Mouse (Mus musculus) MEL (cell line): ENCODE results near the gene Fam228b. TPM values are rescaled to one million over a fixed set of nuclear protein-coding genes. Genes with fewer than 3 reads are reported as not detected.

Experiments used
- DNase-seq: peaks from one replicate; pipeline ENCODE4 v3.0.0; 2011; ENCODE audit warnings: low read depth, low spot score
- H3K27ac ChIP-seq: 2 replicates; pipeline ENCODE4 v1.5.1; 2012; ENCODE audit warnings: low read depth, mild to moderate bottlenecking, control low read depth, low read length, moderate library complexity; ENCODE audit not compliant: control insufficient read depth
- H3K27me3 ChIP-seq, 2 experiments: fragments of 150-350 bp in 1 of 2; sonication (generic) in 1 of 2; 2 replicates each; pipeline ENCODE4 v1.6.1; 2012; ENCODE audit warnings: low read length in 2 of 2, mild to moderate bottlenecking in 2 of 2, improper control_type of control experiment in 1 of 2, moderate library complexity in 1 of 2; ENCODE audit not compliant: insufficient read depth in 2 of 2, control insufficient read depth in 1 of 2
- H3K36me3 ChIP-seq, 2 experiments: 2 replicates each; pipeline ENCODE4 v1.6.1; 2012 to 2014; ENCODE audit warnings: low read length in 2 of 2, improper control_type of control experiment in 1 of 2, inconsistent platforms in 1 of 2, mild to moderate bottlenecking in 1 of 2; ENCODE audit not compliant: insufficient read depth in 2 of 2, control insufficient read depth in 1 of 2
- H3K4me1 ChIP-seq, 2 experiments: fragments of 150-350 bp in 1 of 2; sonication (generic) in 1 of 2; 2 replicates each; pipeline ENCODE4 v1.6.1; 2012; ENCODE audit warnings: low read length in 2 of 2, improper control_type of control experiment in 1 of 2, mild to moderate bottlenecking in 1 of 2; ENCODE audit not compliant: insufficient read depth in 2 of 2, control insufficient read depth in 1 of 2
- H3K4me3 ChIP-seq, 2 experiments: fragments of 150-350 bp in 1 of 2; sonication (generic) in 1 of 2; 2 replicates each; pipeline ENCODE4 v1.5.1; 2012; ENCODE audit warnings: low read depth in 2 of 2, low read length in 2 of 2, mild to moderate bottlenecking in 2 of 2, moderate library complexity in 2 of 2, control low read depth in 1 of 2, improper control_type of control experiment in 1 of 2; ENCODE audit not compliant: control insufficient read depth in 1 of 2, insufficient read depth in 1 of 2
- H3K79me2 ChIP-seq: 2 replicates; pipeline ENCODE4 v1.6.1; 2012; ENCODE audit warnings: mild to moderate bottlenecking, low read length, moderate library complexity; ENCODE audit not compliant: control insufficient read depth, poor library complexity, insufficient read depth
- H3K9ac ChIP-seq: 2 replicates; pipeline ENCODE4 v1.6.1; 2012; ENCODE audit warnings: low read depth, mild to moderate bottlenecking, control low read depth, low read length, moderate library complexity; ENCODE audit not compliant: control insufficient read depth, poor library complexity, severe bottlenecking
- H3K9me3 ChIP-seq: fragments of 150-350 bp; sonication (generic); replicated peaks from 2 replicates; pipeline ENCODE4 v1.6.1; 2012; ENCODE audit warnings: mild to moderate bottlenecking, low read length, improper control_type of control experiment, moderate library complexity; ENCODE audit not compliant: insufficient read depth
- BHLHE40 ChIP-seq: IDR thresholded peaks from 2 replicates; pipeline ENCODE4 v1.6.1; 2012; ENCODE audit warnings: low read depth, mild to moderate bottlenecking, inconsistent platforms, low read length, improper control_type of control experiment, borderline replicate concordance
- CHD2 ChIP-seq: IDR thresholded peaks from 2 replicates; pipeline ENCODE4 v1.6.1; 2011; ENCODE audit warnings: low read length, improper control_type of control experiment
- CTCF ChIP-seq, 3 experiments: IDR thresholded peaks in 2 of 3; conservative IDR thresholded peaks in 1 of 3; 2 replicates each; pipeline ENCODE4 v1.5.1; 2011 to 2012; ENCODE audit warnings: low read length in 3 of 3, low read depth in 2 of 3, mild to moderate bottlenecking in 2 of 3, improper control_type of control experiment in 1 of 3, inconsistent platforms in 1 of 3, mixed read lengths in 1 of 3, moderate library complexity in 1 of 3; ENCODE audit not compliant: control insufficient read depth in 1 of 3, insufficient read depth in 1 of 3, poor library complexity in 1 of 3, severe bottlenecking in 1 of 3
- EP300 ChIP-seq, 2 experiments: IDR thresholded peaks; 2 replicates each; pipeline ENCODE4 v1.6.1; 2011; ENCODE audit warnings: improper control_type of control experiment in 2 of 2, low read length in 2 of 2, low read depth in 1 of 2, mild to moderate bottlenecking in 1 of 2
- ETS1 ChIP-seq: IDR thresholded peaks from 2 replicates; pipeline ENCODE4 v1.6.1; 2012; ENCODE audit warnings: low read depth, mild to moderate bottlenecking, inconsistent platforms, low read length, improper control_type of control experiment, moderate library complexity
- GABPA ChIP-seq: IDR thresholded peaks from 2 replicates; pipeline ENCODE4 v1.6.1; 2012; ENCODE audit warnings: low read depth, mild to moderate bottlenecking, inconsistent platforms, low read length, improper control_type of control experiment, moderate library complexity
- GATA1 ChIP-seq: IDR thresholded peaks from 2 replicates; pipeline ENCODE4 v1.6.1; 2011; ENCODE audit warnings: low read depth, low read length, improper control_type of control experiment
- KAT2A ChIP-seq: conservative IDR thresholded peaks from 2 replicates; pipeline ENCODE4 v1.6.1; 2012; ENCODE audit warnings: low read depth, low read length, improper control_type of control experiment, inconsistent platforms
- MAFK ChIP-seq: IDR thresholded peaks from 2 replicates; pipeline ENCODE4 v1.6.1; 2011; ENCODE audit warnings: low read depth, mild to moderate bottlenecking, low read length, improper control_type of control experiment, borderline replicate concordance
- MAX ChIP-seq: IDR thresholded peaks from 2 replicates; pipeline ENCODE4 v1.6.1; 2011; ENCODE audit warnings: low read length, improper control_type of control experiment
- MAZ ChIP-seq: IDR thresholded peaks from 2 replicates; pipeline ENCODE4 v1.6.1; 2012; ENCODE audit warnings: low read depth, mild to moderate bottlenecking, inconsistent platforms, low read length, improper control_type of control experiment
- MYB ChIP-seq: IDR thresholded peaks from 2 replicates; pipeline ENCODE4 v1.6.1; 2011; ENCODE audit warnings: mild to moderate bottlenecking, low read depth, low read length, improper control_type of control experiment
- MYC ChIP-seq: IDR thresholded peaks from 2 replicates; pipeline ENCODE4 v1.6.1; 2011; ENCODE audit warnings: low read depth, mild to moderate bottlenecking, low read length, improper control_type of control experiment, moderate library complexity
- NELFE ChIP-seq: IDR thresholded peaks from 2 replicates; pipeline ENCODE4 v1.6.1; 2011; ENCODE audit warnings: low read depth, low read length, improper control_type of control experiment
- POLR2A ChIP-seq, 2 experiments: IDR thresholded peaks; 2 replicates each; pipeline ENCODE4 v1.6.1; 2011 to 2012; ENCODE audit warnings: low read length in 2 of 2, mild to moderate bottlenecking in 2 of 2, control low read depth in 1 of 2, improper control_type of control experiment in 1 of 2, low read depth in 1 of 2, moderate library complexity in 1 of 2; ENCODE audit not compliant: control insufficient read depth in 1 of 2, insufficient read depth in 1 of 2, poor library complexity in 1 of 2
- POLR2AphosphoS5 ChIP-seq: IDR thresholded peaks from 2 replicates; pipeline ENCODE4 v1.6.1; 2012; ENCODE audit warnings: low read depth, borderline replicate concordance, mild to moderate bottlenecking, inconsistent platforms, low read length, moderate library complexity, mixed read lengths
- RCOR1 ChIP-seq: IDR thresholded peaks from 2 replicates; pipeline ENCODE4 v1.6.1; 2012; ENCODE audit warnings: low read depth, mild to moderate bottlenecking, inconsistent platforms, low read length, improper control_type of control experiment
- SIN3A ChIP-seq: IDR thresholded peaks from 2 replicates; pipeline ENCODE4 v1.6.1; 2012; ENCODE audit warnings: low read length, improper control_type of control experiment, inconsistent platforms
- SMC3 ChIP-seq: IDR thresholded peaks from 2 replicates; pipeline ENCODE4 v1.6.1; 2011; ENCODE audit warnings: low read depth, low read length, improper control_type of control experiment
- UBTF ChIP-seq: IDR thresholded peaks from 2 replicates; pipeline ENCODE4 v1.6.1; 2012; ENCODE audit warnings: low read depth, mild to moderate bottlenecking, inconsistent platforms, low read length, improper control_type of control experiment, moderate library complexity, borderline replicate concordance; ENCODE audit not compliant: insufficient read depth
- USF1 ChIP-seq: IDR thresholded peaks from 2 replicates; pipeline ENCODE4 v1.6.1; 2014; ENCODE audit warnings: low read depth, mild to moderate bottlenecking, inconsistent platforms, low read length, improper control_type of control experiment, moderate library complexity
- ZKSCAN1 ChIP-seq: IDR thresholded peaks from 2 replicates; pipeline ENCODE4 v1.6.1; 2012; ENCODE audit warnings: low read depth, mild to moderate bottlenecking, inconsistent platforms, low read length, improper control_type of control experiment, moderate library complexity
- ZMIZ1 ChIP-seq: IDR thresholded peaks from 2 replicates; pipeline ENCODE4 v1.6.1; 2012; ENCODE audit warnings: low read depth, mild to moderate bottlenecking, inconsistent platforms, low read length, improper control_type of control experiment, moderate library complexity
- ZNF384 ChIP-seq: IDR thresholded peaks from 2 replicates; pipeline ENCODE4 v1.6.1; 2012; ENCODE audit warnings: low read depth, mild to moderate bottlenecking, inconsistent platforms, low read length, improper control_type of control experiment
- polyA plus RNA-seq, 2 experiments: library from polyadenylated mRNA; stranded (reverse) in 1 of 2; unstranded in 1 of 2; fragments of >175 nt in 1 of 2; fragments of >200 nt in 1 of 2; gene quantifications; 2 replicates each; pipeline versions ENCODE4 v1.2.1 to v1.2.4; 2012; ENCODE audit warnings: low replicate concordance in 2 of 2, low read depth in 1 of 2; ENCODE audit not compliant: insufficient read length in 2 of 2, insufficient read depth in 1 of 2, missing spikeins in 1 of 2
- total RNA-seq: library from RNA; depleted of rRNA; stranded (reverse); fragments of 300-350 nt; gene quantifications from 2 replicates; pipeline ENCODE4 v1.2.3, GENCODE M21; 2012

Fam228b gene
- total and polyA plus RNA-seq, 3 experiments = 4.0 to 5.3 TPM; not detected in 1

GRCm38 (mm10) chr12:4740823-4741222, 28.2 kb downstream of the Fam228b start:
- TF ChIP-seq MAFK (no peak), POLR2A (IDR thresholded peaks at IDR 0.05; ENCODE audit: control insufficient read depth in 1 of 2, insufficient read depth in 1 of 2, low read depth in 1 of 2, low read length in 2 of 2, poor library complexity in 1 of 2) (no peak), ZMIZ1 (no peak), POLR2AphosphoS5 (no peak), SIN3A (no peak), USF1 (no peak), ETS1 (no peak), MYB (no peak), ZKSCAN1 (no peak), GABPA (no peak), RCOR1 (no peak), KAT2A (no peak), BHLHE40 (no peak)
- no peak for DNase-seq
- Histone ChIP-seq H3K79me2 (no peaks in the 10 kb centered on the region), H3K9ac (no peak overlapping the region), H3K27ac (no peak overlapping the region), H3K27me3 (no peaks in the 10 kb centered on the region), H3K4me3 (no peak overlapping the region), H3K9me3 (no peaks in the 10 kb centered on the region), H3K4me1 (no peaks in the 10 kb centered on the region), H3K36me3 (no peaks in the 10 kb centered on the region)

- H3K27me3 ChIP-seq = no peaks in the 10 kb centered on the region
These were observed 31.0 kb downstream of the Fam228b start, which contains the start of gene Fam228a for GRCm38 (mm10) chr12:4738031-4738576. Gene Fam228a, minus strand, starts transcription at chr12:4738430.

More at GRCm38 (mm10) chr12:4738031-4738576, 31.0 kb downstream of the Fam228b start, which contains the start of gene Fam228a:
- DNase-seq = no peak
- no peak within 1 kb of the TSS for H3K4me3 ChIP-seq
- no peaks in the 10 kb centered on the region for H3K9me3 ChIP-seq
- TF ChIP-seq GATA1 (no peak), POLR2AphosphoS5 (no peak), MYC (no peak), MAZ (no peak), USF1 (no peak), ZNF384 (no peak), UBTF (no peak), ETS1 (no peak), SMC3 (no peak), ZMIZ1 (no peak), MYB (no peak), CHD2 (no peak), EP300 (IDR thresholded peaks at IDR 0.05; ENCODE audit: low read depth in 1 of 2, low read length in 2 of 2) (no peak), CTCF (IDR thresholded peaks at IDR 0.05 in 2 of 3, conservative IDR thresholded peaks at IDR 0.05 in 1 of 3; ENCODE audit: control insufficient read depth in 1 of 3, insufficient read depth in 1 of 3, low read depth in 2 of 3, low read length in 3 of 3, poor library complexity in 1 of 3, severe bottlenecking in 1 of 3) (no peak), ZKSCAN1 (no peak), RCOR1 (no peak), MAFK (no peak), MAX (no peak), NELFE (no peak), GABPA (no peak)
- H3K9ac ChIP-seq = no peak within 1 kb of the TSS
- no peaks in the 10 kb centered on the region for H3K4me1 ChIP-seq
- H3K36me3 ChIP-seq = no peaks in the 10 kb centered on the region
- no peak within 1 kb of the TSS for H3K27ac ChIP-seq
- no peaks in the 10 kb centered on the region for H3K79me2 ChIP-seq
